Mouse (Mus musculus) hindbrain, embryonic 15.5 days (tissue): ENCODE measurements around the gene Fubp1. TPM values are rescaled to one million over a fixed set of nuclear protein-coding genes. Genes with fewer than 3 reads are reported as not detected.
"Not testable (repeated sequence)": the region's sequence is repeated elsewhere in the genome, so short reads cannot be mapped to it uniquely, and the experiment has no call there.

Source experiments
- ATAC-seq: fragments of 200-750 bp; cut with Nextera tagmentation; 2 replicates; pipeline ENCODE4 v1.8.0; 2017; ENCODE audit warnings: low read depth, moderate number of reproducible peaks, moderate TSS enrichment; ENCODE audit not compliant: low FRiP score
- H3K27ac ChIP-seq: fragments of 300-500 bp; sonication (generic); replicated peaks from 2 replicates; pipeline ENCODE4 v1.5.1; 2015; ENCODE audit warnings: mild to moderate bottlenecking, inconsistent platforms
- H3K27me3 ChIP-seq: fragments of 300-500 bp; sonication (generic); 2 replicates; pipeline ENCODE4 v1.6.1; 2015; ENCODE audit warnings: control low read depth, inconsistent platforms
- H3K36me3 ChIP-seq: fragments of 300-500 bp; sonication (generic); 2 replicates; pipeline ENCODE4 v1.6.1; 2015; ENCODE audit warnings: control low read depth, inconsistent platforms
- H3K4me1 ChIP-seq: fragments of 300-500 bp; sonication (generic); replicated peaks from 2 replicates; pipeline ENCODE4 v1.6.1; 2015; ENCODE audit warnings: control low read depth, inconsistent platforms
- H3K4me2 ChIP-seq: fragments of 300-500 bp; sonication (generic); 2 replicates; pipeline ENCODE4 v1.6.1; 2015; ENCODE audit warnings: moderate library complexity, mild to moderate bottlenecking, inconsistent platforms
- H3K4me3 ChIP-seq: fragments of 300-500 bp; sonication (generic); 2 replicates; pipeline ENCODE4 v1.5.1; 2015; ENCODE audit warnings: mild to moderate bottlenecking, inconsistent platforms
- H3K9ac ChIP-seq: fragments of 300-500 bp; sonication (generic); 2 replicates; pipeline ENCODE4 v1.6.1; 2015; ENCODE audit warnings: inconsistent platforms
- H3K9me3 ChIP-seq: fragments of 300-500 bp; sonication (generic); 2 replicates; pipeline ENCODE4 v1.6.1; 2016; ENCODE audit warnings: control low read depth, inconsistent platforms
- WGBS: fragments of 180-500 bp; shearing (Covaris S2); methylation state at CpG from one replicate; pipeline ENCODE4 v1.1.7; 2015; 5-methylcytosine and 5-hydroxymethylcytosine counted together
- polyA plus RNA-seq: library from polyadenylated mRNA; unstranded; fragments of >200 nt; fragmentation: Nextera tagmentation; extraction: Ambion mirVana; gene quantifications from 2 replicates; pipeline ENCODE4 v1.2.1, GENCODE M21; 2015

Gene Fubp1
- polyA plus RNA-seq, 1 experiment from 2014 or later, result 201 TPM

DNA sequence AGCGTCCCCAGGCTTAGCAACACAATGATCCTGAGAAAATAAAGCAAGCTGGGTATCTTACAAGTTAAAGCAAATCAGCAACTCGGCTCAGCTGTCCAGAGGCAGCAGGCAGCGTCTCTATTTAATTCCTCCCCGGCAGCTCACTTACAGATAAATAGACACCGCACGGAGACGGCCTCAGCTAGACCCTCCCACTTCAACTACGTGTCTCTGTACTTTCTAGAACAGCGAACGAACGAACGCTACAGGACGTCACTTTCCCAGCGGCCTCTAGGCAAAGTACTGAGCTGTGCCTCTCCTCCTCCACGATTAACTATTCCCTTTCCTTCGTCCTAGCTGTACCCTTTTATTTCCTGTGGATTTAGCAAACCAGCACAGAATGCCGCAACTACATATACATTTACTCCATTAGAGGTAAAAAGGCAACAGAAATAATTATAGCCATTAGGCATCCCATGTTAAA lies 16.6 kb upstream of the Fubp1 start:
- peak; percentile 100 for ATAC-seq
- Histone ChIP-seq H3K4me3 (peak overlapping the region; percentile 54), H3K9ac (peak overlapping the region; percentile 54), H3K9me3 (no peaks in the 10 kb centered on the region), H3K4me1 (peaks cover 29% of the 10 kb centered on the region), H3K36me3 (no peaks in the 10 kb centered on the region), H3K27ac (peak overlapping the region; percentile 83), H3K4me2 (peak overlapping the region; percentile 64), H3K27me3 (no peaks in the 10 kb centered on the region)
- 1% methylated on average over 17 of the region's 17 CpGs for WGBS

DNA sequence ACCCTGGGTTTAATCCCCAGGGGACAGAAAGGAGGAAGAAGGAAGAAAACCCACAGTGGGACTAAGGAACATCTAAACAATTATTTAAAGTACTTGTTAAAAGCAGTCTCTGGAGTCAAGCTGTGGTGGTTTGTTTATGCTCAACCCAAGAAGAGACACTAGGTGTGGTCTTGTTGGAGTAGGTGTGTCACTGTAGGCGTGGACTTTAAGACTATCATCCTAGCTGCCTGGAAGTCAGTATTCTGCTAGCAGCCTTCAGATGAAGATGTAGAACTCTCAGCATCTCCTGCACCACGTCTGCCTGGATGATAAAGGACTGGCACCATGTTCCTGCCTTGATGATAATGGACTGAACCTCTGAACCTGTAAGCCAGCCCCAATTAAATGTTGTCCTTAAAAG lies 13.0 kb upstream of the Fubp1 start:
- not testable (repeated sequence) for H3K4me3 ChIP-seq, H3K4me2 ChIP-seq, H3K27ac ChIP-seq, H3K27me3 ChIP-seq, H3K9me3 ChIP-seq, H3K36me3 ChIP-seq, H3K9ac ChIP-seq, H3K4me1 ChIP-seq, ATAC-seq
- 36% methylated on average over 2 of the region's 2 CpGs for WGBS

GRCm38 (mm10) chr3:152199125-152199524 lies 11.1 kb upstream of the Fubp1 start:
- Histone ChIP-seq H3K9ac (no peak overlapping the region), H3K36me3 (no peaks in the 10 kb centered on the region), H3K4me3 (no peak overlapping the region), H3K27me3 (no peaks in the 10 kb centered on the region), H3K4me2 (no peak overlapping the region), H3K27ac (no peak overlapping the region), H3K4me1 (no peaks in the 10 kb centered on the region), H3K9me3 (no peaks in the 10 kb centered on the region)
- WGBS, result 71% methylated on average over 3 of the region's 3 CpGs
- no peak for ATAC-seq

DNA sequence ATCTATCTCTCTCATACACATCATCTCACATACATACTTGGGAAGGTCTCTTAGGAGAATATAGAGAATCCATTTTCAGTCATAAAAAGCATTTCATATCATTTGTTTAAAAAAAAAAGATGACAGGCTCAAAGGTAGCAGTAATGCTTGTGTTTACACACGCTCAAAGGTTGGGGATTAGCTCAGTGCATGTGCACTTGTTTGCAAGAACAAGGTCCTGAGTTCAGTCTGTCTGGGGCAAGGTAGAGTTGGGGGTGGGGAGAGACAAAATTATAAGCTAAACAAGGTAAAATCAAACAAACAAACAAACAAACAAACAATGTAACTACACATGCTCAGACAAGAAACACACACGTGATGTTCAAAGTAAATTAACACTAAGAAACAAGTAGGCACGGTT lies 9.0 kb upstream of the Fubp1 start:
- H3K4me1 ChIP-seq, result no peaks in the 10 kb centered on the region
- no peaks in the 10 kb centered on the region for H3K36me3 ChIP-seq
- H3K9me3 ChIP-seq, result no peaks in the 10 kb centered on the region
- H3K4me2 ChIP-seq, result no peak overlapping the region
- no peak overlapping the region for H3K27ac ChIP-seq
- ATAC-seq, result no peak
- no peaks in the 10 kb centered on the region for H3K27me3 ChIP-seq
- H3K9ac ChIP-seq, result no peak overlapping the region
- 94% methylated on average over 3 of the region's 3 CpGs for WGBS
- H3K4me3 ChIP-seq, result no peak overlapping the region

DNA sequence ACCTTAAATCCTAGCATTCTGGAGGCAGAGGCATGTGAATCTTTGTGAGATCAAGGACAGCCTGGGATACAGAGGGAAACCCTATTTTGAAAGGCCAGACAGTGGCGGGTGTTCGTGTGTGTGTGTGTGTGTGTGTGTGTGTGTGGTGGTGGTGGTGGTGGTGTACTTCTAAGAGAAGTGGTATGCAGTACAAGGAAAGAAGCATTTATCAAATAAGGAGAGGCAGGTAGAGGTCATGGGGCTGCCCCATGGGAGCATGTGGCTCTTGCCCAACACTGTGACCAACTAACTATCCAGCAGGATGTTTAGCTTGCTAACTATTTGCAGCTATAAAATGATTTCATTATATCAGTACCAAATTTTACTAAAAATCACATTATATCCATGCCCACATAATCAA lies 8.6 kb upstream of the Fubp1 start:
- WGBS, result 88% methylated on average over 2 of the region's 2 CpGs
- no peak overlapping the region for H3K4me3 ChIP-seq
- no peak for ATAC-seq

GRCm38 (mm10) chr3:152202942-152203341 lies 7.3 kb upstream of the Fubp1 start:
- Histone ChIP-seq H3K9me3 (no peaks in the 10 kb centered on the region), H3K36me3 (no peaks in the 10 kb centered on the region), H3K27me3 (no peaks in the 10 kb centered on the region), H3K4me3 (no peak overlapping the region), H3K4me2 (no peak overlapping the region), H3K27ac (no peak overlapping the region), H3K4me1 (no peaks in the 10 kb centered on the region), H3K9ac (no peak overlapping the region)
- no peak for ATAC-seq

More for the DNA sequence above, 8.6 kb upstream of the Fubp1 start:
- H3K4me1 ChIP-seq, result no peaks in the 10 kb centered on the region
- no peak overlapping the region for H3K27ac ChIP-seq
- H3K4me2 ChIP-seq, result no peak overlapping the region
- H3K27me3 ChIP-seq, result no peaks in the 10 kb centered on the region
- no peaks in the 10 kb centered on the region for H3K36me3 ChIP-seq
- no peak overlapping the region for H3K9ac ChIP-seq
- H3K9me3 ChIP-seq, result no peaks in the 10 kb centered on the region

DNA sequence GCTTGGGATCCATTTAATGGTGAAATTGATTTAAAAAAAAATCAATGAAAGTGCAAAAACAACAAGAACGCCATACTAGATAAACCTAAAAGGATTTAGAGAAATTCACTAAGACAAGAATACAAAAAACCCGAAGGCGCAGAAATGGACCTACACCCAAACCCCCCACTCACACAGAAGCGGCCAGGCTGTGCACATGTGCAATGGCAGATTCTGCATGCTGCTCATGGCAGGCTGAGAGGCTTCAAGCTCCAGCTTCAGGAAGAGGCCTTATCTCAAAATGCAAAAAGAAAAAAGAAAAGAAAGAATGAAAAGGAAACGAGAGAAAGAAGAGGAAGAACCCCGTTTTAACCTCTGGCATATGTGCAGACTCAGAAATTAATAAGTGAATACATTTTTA lies 6.8 kb upstream of the Fubp1 start:
- Histone ChIP-seq H3K9ac (no peak overlapping the region), H3K27me3 (no peaks in the 10 kb centered on the region), H3K36me3 (no peaks in the 10 kb centered on the region), H3K4me1 (peaks cover under 1% of the 10 kb centered on the region), H3K27ac (no peak overlapping the region), H3K9me3 (no peaks in the 10 kb centered on the region), H3K4me2 (no peak overlapping the region), H3K4me3 (no peak overlapping the region)
- no peak for ATAC-seq
- 86% methylated on average over 6 of the region's 6 CpGs for WGBS

DNA sequence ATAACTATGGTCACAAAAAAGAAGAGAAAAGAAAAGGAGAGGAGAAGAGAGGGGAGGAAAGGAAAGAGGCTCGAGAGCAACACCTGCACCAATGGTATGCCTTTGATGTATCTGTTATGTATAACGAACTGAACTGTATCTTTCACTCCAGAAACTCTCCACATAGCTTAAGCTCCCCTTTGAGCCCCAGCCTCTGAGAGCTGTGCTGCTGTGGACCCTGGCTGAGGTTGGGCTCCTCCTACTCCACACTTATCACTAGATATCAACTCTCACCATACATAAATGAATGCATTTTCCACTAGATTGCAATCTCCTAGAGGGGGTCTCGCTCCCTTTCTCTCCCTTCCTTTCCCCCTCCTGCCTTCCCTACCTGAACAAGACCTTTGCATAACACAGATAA lies 6.2 kb upstream of the Fubp1 start:
- Histone ChIP-seq H3K4me2 (no peak overlapping the region), H3K4me1 (peaks cover 5% of the 10 kb centered on the region), H3K27ac (no peak overlapping the region), H3K9me3 (no peaks in the 10 kb centered on the region), H3K36me3 (no peaks in the 10 kb centered on the region), H3K27me3 (no peaks in the 10 kb centered on the region), H3K4me3 (no peak overlapping the region), H3K9ac (no peak overlapping the region)
- WGBS, result 79% methylated on average over 3 of the region's 3 CpGs
- ATAC-seq, result no peak

DNA sequence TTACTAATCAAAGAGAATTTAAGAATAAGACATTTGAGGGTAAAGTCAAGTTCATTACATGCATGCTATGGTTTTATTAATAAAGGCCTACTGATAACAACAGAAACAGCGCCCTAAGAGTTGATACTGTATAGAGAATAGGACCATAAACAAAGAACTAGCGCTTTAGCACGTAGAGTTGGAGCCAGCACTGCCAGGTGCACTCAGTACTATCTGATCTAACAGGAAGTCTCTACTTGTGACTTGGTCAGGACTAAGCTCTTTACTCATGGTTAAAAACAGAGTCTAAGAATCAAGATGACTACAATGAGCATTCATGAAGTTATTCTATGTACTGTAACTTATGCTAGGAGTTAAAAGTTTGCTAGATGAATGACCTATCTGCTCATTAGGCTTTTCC lies 5.6 kb upstream of the Fubp1 start:
- Histone ChIP-seq H3K27ac (no peak overlapping the region), H3K4me3 (no peak overlapping the region), H3K4me1 (peaks cover 8% of the 10 kb centered on the region), H3K9me3 (no peaks in the 10 kb centered on the region), H3K27me3 (no peaks in the 10 kb centered on the region), H3K4me2 (no peak overlapping the region), H3K36me3 (no peaks in the 10 kb centered on the region), H3K9ac (no peak overlapping the region)
- 86% methylated on average over 3 of the region's 3 CpGs for WGBS
- ATAC-seq, result no peak

DNA sequence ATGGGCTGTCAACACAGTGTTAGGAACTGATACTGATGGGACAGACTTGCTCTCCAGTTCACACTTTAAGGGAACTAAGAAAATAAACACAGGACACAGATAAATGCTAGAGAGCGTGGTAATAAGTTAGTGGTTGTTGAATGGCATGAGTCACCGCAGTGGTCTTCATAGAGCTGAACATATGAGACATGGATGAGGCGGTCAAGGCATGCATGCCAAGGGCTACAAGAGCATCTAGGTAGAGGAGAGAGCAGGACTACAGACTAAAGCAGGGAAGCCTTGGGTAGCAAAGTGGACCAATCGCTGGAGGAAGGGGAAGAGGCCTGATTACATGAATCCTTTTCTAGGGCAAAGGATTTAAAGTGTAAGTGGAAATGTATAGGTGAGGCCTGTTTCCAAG lies 3.1 kb upstream of the Fubp1 start:
- WGBS, result 98% methylated on average over 4 of the region's 4 CpGs
- no peak for ATAC-seq

GRCm38 (mm10) chr3:152208096-152208885 lies 1.9 kb upstream of the Fubp1 start:
- H3K4me3 ChIP-seq, result no peak overlapping the region
- no peak for ATAC-seq
- no peaks in the 10 kb centered on the region for H3K27me3 ChIP-seq
- no peak overlapping the region for H3K27ac ChIP-seq
- 93% methylated on average over 7 of the region's 7 CpGs for WGBS
- peaks cover 26% of the 10 kb centered on the region for H3K4me1 ChIP-seq
- H3K9me3 ChIP-seq, result no peaks in the 10 kb centered on the region
- peak overlapping the region; percentile 77 for H3K4me2 ChIP-seq
- no peaks in the 10 kb centered on the region for H3K36me3 ChIP-seq
- 0 out of 2 replicates have a peak overlapping the region, but pooled peaks have one; percentile 16 for H3K9ac ChIP-seq

More for the DNA sequence above, 3.1 kb upstream of the Fubp1 start:
- Histone ChIP-seq H3K4me3 (no peak overlapping the region), H3K9ac (no peak overlapping the region), H3K4me1 (peaks cover 14% of the 10 kb centered on the region), H3K27me3 (no peaks in the 10 kb centered on the region), H3K9me3 (no peaks in the 10 kb centered on the region), H3K36me3 (no peaks in the 10 kb centered on the region), H3K4me2 (no peak overlapping the region), H3K27ac (no peak overlapping the region)

GRCm38 (mm10) chr3:152209177-152209966 lies 850 bp upstream of the Fubp1 start:
- peaks cover 28% of the 10 kb centered on the region for H3K4me1 ChIP-seq
- peak; percentile 40 for ATAC-seq
- peak overlapping the region; percentile 99 for H3K4me3 ChIP-seq
- peak overlapping the region; percentile 100 for H3K9ac ChIP-seq
- WGBS, result 7% methylated on average over 25 of the region's 25 CpGs
- H3K36me3 ChIP-seq, result no peaks in the 10 kb centered on the region
- peak overlapping the region; percentile 77 for H3K4me2 ChIP-seq
- peak overlapping the region; percentile 100 for H3K27ac ChIP-seq
- no peaks in the 10 kb centered on the region for H3K9me3 ChIP-seq
- no peaks in the 10 kb centered on the region for H3K27me3 ChIP-seq
